Mouse (Mus musculus) myocyte (in vitro differentiated cells): ENCODE measurements around the gene Ptpn13. TPM values are rescaled to one million over a fixed set of nuclear protein-coding genes. Genes with fewer than 3 reads are reported as not detected.

ENCODE experiments used
- H3K27me3 ChIP-seq: one replicate; pipeline ENCODE4 v1.6.1; 2011; ENCODE audit not compliant: control insufficient read depth, insufficient read depth, insufficient read length
- H3K36me3 ChIP-seq: one replicate; pipeline ENCODE4 v1.6.1; 2011; ENCODE audit not compliant: control insufficient read depth, insufficient read depth
- H3K4me2 ChIP-seq: one replicate; pipeline ENCODE4 v1.6.1; 2011; ENCODE audit warnings: low read depth, control low read depth
- H3K4me3 ChIP-seq: one replicate; pipeline ENCODE4 v1.5.1; 2011; ENCODE audit warnings: mild to moderate bottlenecking, control low read depth, moderate library complexity
- H3K79me2 ChIP-seq: one replicate; pipeline ENCODE4 v1.6.1; 2011; ENCODE audit not compliant: control insufficient read depth, insufficient read depth
- H3ac ChIP-seq: one replicate; pipeline ENCODE4 v1.6.1; 2011; ENCODE audit not compliant: control insufficient read depth, insufficient read length
- CEBPB ChIP-seq: IDR thresholded peaks from 2 replicates; pipeline ENCODE4 v1.6.1; 2011; ENCODE audit warnings: mild to moderate bottlenecking, moderate library complexity; ENCODE audit not compliant: poor library complexity, insufficient read depth, severe bottlenecking
- E2F4 ChIP-seq: IDR thresholded peaks from one replicate; pipeline ENCODE4 v1.6.1; 2011; ENCODE audit warnings: mild to moderate bottlenecking, control low read depth, moderate library complexity; ENCODE audit not compliant: insufficient read depth
- MAX ChIP-seq: IDR thresholded peaks from one replicate; pipeline ENCODE4 v1.6.1; 2011; ENCODE audit warnings: low read depth, mild to moderate bottlenecking, control low read depth
- MYOD1 ChIP-seq, 3 experiments: IDR thresholded peaks; one replicate each; pipeline ENCODE4 v1.6.1; 2011; ENCODE audit warnings: control low read depth in 2 of 3, low read depth in 2 of 3, mild to moderate bottlenecking in 2 of 3, moderate library complexity in 1 of 3; ENCODE audit not compliant: insufficient read length in 2 of 3, control insufficient read depth in 1 of 3
- MYOG ChIP-seq, 3 experiments: IDR thresholded peaks; one replicate each; pipeline ENCODE4 v1.6.1; 2011; ENCODE audit warnings: control low read depth in 2 of 3, low read depth in 2 of 3, mild to moderate bottlenecking in 2 of 3; ENCODE audit not compliant: insufficient read length in 2 of 3, control insufficient read depth in 1 of 3, insufficient read depth in 1 of 3
- POLR2A ChIP-seq: IDR thresholded peaks from one replicate; pipeline ENCODE4 v1.6.1; 2011; ENCODE audit warnings: low read depth, mild to moderate bottlenecking, control low read depth, moderate library complexity; ENCODE audit not compliant: insufficient read length
- POLR2AphosphoS2 ChIP-seq: IDR thresholded peaks from one replicate; pipeline ENCODE4 v1.6.1; 2011; ENCODE audit warnings: low read depth, control low read depth; ENCODE audit not compliant: insufficient read length
- REST ChIP-seq: IDR thresholded peaks from one replicate; pipeline ENCODE4 v1.6.1; 2011; ENCODE audit warnings: mild to moderate bottlenecking, control low read depth, moderate library complexity; ENCODE audit not compliant: insufficient read depth, insufficient read length
- SRF ChIP-seq: IDR thresholded peaks from one replicate; pipeline ENCODE4 v1.6.1; 2011; ENCODE audit warnings: low read depth; ENCODE audit not compliant: control insufficient read depth, insufficient read length
- TCF12 ChIP-seq: IDR thresholded peaks from one replicate; pipeline ENCODE4 v1.6.1; 2011; ENCODE audit warnings: mild to moderate bottlenecking, control low read depth; ENCODE audit not compliant: poor library complexity, insufficient read depth, severe bottlenecking
- TCF3 ChIP-seq: IDR thresholded peaks from one replicate; pipeline ENCODE4 v1.6.1; 2011; ENCODE audit warnings: low read depth, control low read depth; ENCODE audit not compliant: insufficient read length
- USF1 ChIP-seq: IDR thresholded peaks from one replicate; pipeline ENCODE4 v1.6.1; 2011; ENCODE audit warnings: low read depth, mild to moderate bottlenecking, control low read depth, moderate library complexity
- polyA plus RNA-seq: library from polyadenylated mRNA; unstranded; fragments of >200 nt; fragmentation: generic; extraction: Trizol; gene quantifications from one replicate; pipeline ENCODE4 v1.2.1, GENCODE M21; 2012; ENCODE audit warnings: missing spikeins

Ptpn13 gene
- polyA plus RNA-seq, result 5.3 TPM

- TF ChIP-seq MYOD1 (IDR thresholded peaks at IDR 0.05; ENCODE audit: control insufficient read depth in 1 of 3, insufficient read length in 2 of 3, low read depth in 2 of 3), result peak in 1 of 3 experiments; percentile 12
- TF ChIP-seq POLR2AphosphoS2, result peak; percentile 94
- TF ChIP-seq CEBPB, result no peak
- TF ChIP-seq MAX, result no peak
- no peak for TF ChIP-seq TCF12
- peak; percentile 95 for TF ChIP-seq POLR2A
- no peak for TF ChIP-seq E2F4
- no peak for TF ChIP-seq SRF
- TF ChIP-seq MYOG (IDR thresholded peaks at IDR 0.05; ENCODE audit: control insufficient read depth in 1 of 3, insufficient read depth in 1 of 3, insufficient read length in 2 of 3, low read depth in 2 of 3), result no peak
- TF ChIP-seq TCF3, result no peak
- TF ChIP-seq REST, result no peak
- no peak for TF ChIP-seq USF1
- Histone ChIP-seq H3K36me3 (no peaks in the 10 kb centered on the region), H3ac (peak within 1 kb of the TSS; percentile 46), H3K4me3 (peak within 1 kb of the TSS; percentile 29), H3K27me3 (no peaks in the 10 kb centered on the region), H3K4me2 (peak within 1 kb of the TSS; percentile 88), H3K79me2 (no peaks in the 10 kb centered on the region)
These were observed at the start of gene Ptpn13 for GRCm38 (mm10) chr5:103424678-103425319. Gene Ptpn13, plus strand, starts transcription at chr5:103425192.

GRCm38 (mm10) chr5:103375226-103375625 lies 49.8 kb upstream of the Ptpn13 start:
- Histone ChIP-seq H3K4me2 (no peak overlapping the region), H3K36me3 (no peaks in the 10 kb centered on the region), H3ac (no peak overlapping the region), H3K4me3 (no peak overlapping the region), H3K27me3 (no peaks in the 10 kb centered on the region), H3K79me2 (no peaks in the 10 kb centered on the region)
- no peak for TF ChIP-seq E2F4
- TF ChIP-seq CEBPB, result no peak
- no peak for TF ChIP-seq SRF
- TF ChIP-seq REST, result no peak
- TF ChIP-seq POLR2AphosphoS2, result no peak

- TF ChIP-seq REST (no peak), POLR2A (peak; percentile 21), TCF3 (no peak)
- Histone ChIP-seq H3K36me3 (no peaks in the 10 kb centered on the region), H3K27me3 (no peaks in the 10 kb centered on the region), H3K4me3 (peak overlapping the region; percentile 13), H3ac (no peak overlapping the region), H3K79me2 (no peaks in the 10 kb centered on the region), H3K4me2 (peak overlapping the region; percentile 93)
These were observed 48.4 kb upstream of the Ptpn13 start for GRCm38 (mm10) chr5:103376354-103377295.

- TF ChIP-seq REST, result no peak
- no peak for TF ChIP-seq CEBPB
- TF ChIP-seq SRF, result no peak
- no peak for TF ChIP-seq MAX
- TF ChIP-seq POLR2A, result no peak
- no peak for TF ChIP-seq TCF12
- TF ChIP-seq MYOD1 (IDR thresholded peaks at IDR 0.05; ENCODE audit: control insufficient read depth in 1 of 3, insufficient read length in 2 of 3, low read depth in 2 of 3), result no peak
- no peak for TF ChIP-seq USF1
- no peak for TF ChIP-seq MYOG (IDR thresholded peaks at IDR 0.05; ENCODE audit: control insufficient read depth in 1 of 3, insufficient read depth in 1 of 3, insufficient read length in 2 of 3, low read depth in 2 of 3)
- TF ChIP-seq E2F4, result no peak
- TF ChIP-seq TCF3, result no peak
- no peak for TF ChIP-seq POLR2AphosphoS2
- Histone ChIP-seq H3K4me3 (peak overlapping the region; percentile 13), H3K79me2 (no peaks in the 10 kb centered on the region), H3K4me2 (peak overlapping the region; percentile 93), H3ac (no peak overlapping the region), H3K27me3 (no peaks in the 10 kb centered on the region), H3K36me3 (no peaks in the 10 kb centered on the region)
These were observed 47.4 kb upstream of the Ptpn13 start for GRCm38 (mm10) chr5:103377493-103378130.
